Mouse (Mus musculus): ENCODE data around the gene Syn2.

Syn2 gene

DNA sequence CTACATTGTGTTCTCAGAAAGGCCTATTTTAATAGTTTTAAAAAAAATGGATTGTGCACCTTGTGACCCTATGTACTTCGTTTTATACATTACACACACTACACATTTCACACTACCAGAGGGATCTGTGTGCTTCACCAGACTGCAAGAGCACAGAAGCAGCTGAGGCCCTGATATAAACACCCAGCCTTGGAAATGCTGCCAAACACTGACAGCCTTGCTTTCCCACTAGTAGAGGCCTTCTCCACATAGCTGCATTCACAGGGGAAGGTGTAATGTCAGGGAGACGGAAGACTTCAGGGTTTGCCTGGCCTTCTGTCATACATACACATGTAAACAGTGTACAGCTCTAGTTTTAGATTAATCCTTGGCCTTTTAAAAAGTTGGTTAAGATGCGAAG, 120.5 kb downstream of the Syn2 start:
- no peak for TF ChIP-seq GATA4 (IDR thresholded peaks at IDR 0.05; ENCODE audit: insufficient replicate concordance, low read length)

DNA sequence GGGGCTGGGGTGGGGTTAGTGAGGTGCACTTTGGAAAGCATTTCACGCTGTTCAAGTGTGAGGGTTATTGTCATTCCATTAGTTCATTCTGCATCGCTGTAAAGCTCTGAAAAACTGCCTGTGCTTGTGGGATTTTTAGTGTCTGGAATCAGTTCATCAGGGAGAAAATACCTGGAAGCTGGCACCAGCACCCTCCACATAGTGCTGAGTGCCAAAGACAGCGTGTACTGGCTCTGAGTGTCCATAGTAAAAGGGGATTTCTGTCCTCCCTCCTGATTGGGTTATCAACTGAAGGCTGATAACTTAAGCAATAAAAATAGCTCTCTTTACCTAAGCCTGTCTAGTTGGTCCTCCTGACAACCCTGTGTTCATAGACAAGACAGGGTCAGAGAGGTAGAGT, 125.8 kb downstream of the Syn2 start:
- no peak for TF ChIP-seq GATA4 (IDR thresholded peaks at IDR 0.05; ENCODE audit: insufficient replicate concordance, low read length)

DNA sequence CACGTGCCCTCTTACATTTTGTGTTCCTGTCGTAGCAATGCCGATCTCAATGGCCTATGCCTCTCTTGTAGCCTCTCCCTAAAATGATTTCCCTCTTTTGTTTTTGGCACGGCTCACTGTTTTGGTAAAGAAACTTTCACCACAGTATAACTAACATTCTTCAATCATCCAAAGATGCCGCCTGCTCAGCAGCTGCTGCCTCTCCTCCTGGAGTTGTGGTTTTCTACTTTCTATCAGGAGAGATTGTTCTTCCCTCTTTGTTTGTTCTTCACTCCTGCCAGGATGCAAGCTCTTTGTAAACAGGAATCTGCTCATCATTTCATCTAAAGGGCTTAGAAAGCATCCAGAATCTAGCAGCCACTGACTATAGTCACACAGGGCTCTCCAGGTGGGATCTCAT, 132.1 kb downstream of the Syn2 start:
- TF ChIP-seq GATA4 (IDR thresholded peaks at IDR 0.05; ENCODE audit: insufficient replicate concordance, low read length), result no peak

DNA sequence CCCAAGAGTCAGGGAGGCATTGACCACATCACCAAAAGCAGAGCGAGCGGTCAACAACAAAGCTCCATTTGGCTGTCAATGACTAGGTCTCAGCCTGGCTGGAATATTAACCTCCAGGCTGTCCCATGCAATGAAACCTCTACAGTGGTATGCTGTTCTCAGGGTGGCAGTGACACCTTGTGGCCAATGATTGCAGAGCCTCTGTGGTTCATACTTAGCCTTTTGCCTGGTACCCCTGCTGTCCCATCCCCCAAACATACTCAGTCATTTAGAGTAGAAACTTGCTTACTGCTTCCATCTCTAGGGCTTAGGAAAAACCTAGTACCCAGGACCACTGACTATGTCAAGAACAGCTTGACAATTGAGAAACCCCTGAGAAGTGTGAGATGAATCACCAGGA, 133.2 kb downstream of the Syn2 start:
- TF ChIP-seq GATA4 (IDR thresholded peaks at IDR 0.05; ENCODE audit: insufficient replicate concordance, low read length), result no peak

DNA sequence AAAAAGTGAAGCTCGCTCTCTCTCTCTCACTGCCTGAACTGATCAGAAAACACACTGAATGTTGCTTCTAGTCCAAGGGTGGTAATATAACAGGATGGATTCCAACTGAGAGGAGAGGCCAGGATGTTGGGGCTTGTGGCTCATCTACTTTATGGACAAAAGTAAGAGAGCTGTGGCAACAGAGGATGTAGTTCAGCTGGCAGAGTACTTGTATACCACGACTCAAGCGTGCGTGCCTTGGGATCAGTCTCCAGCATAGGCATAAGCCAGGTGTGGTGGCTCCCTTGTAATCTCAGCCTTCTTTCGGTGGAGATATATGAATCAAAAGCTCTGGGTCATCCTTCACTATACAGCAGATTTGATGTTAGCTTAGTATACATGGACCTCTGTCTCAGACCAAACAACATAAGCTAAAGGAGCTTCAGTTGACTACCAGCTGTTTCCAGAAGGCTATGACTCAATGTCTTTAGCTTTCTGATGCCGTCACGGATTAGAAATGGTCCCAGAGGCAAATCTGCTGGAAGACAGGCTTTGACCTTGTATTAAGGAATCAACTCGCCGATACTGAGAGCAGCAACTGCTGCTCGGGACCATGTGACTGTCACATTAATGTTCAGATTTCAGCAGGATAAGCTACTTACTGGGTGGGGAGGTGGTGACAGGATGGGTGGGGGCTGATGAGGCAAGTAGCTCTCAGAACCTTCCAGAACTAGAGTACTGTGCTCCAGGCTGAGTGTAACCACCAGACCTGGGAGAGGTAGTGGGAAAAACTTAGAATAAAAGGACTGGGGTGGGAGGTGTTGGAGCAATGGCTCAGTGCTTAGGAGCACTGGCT, 134.1 kb downstream of the Syn2 start:
- no peak for TF ChIP-seq GATA4 (IDR thresholded peaks at IDR 0.05; ENCODE audit: insufficient replicate concordance, low read length)

DNA sequence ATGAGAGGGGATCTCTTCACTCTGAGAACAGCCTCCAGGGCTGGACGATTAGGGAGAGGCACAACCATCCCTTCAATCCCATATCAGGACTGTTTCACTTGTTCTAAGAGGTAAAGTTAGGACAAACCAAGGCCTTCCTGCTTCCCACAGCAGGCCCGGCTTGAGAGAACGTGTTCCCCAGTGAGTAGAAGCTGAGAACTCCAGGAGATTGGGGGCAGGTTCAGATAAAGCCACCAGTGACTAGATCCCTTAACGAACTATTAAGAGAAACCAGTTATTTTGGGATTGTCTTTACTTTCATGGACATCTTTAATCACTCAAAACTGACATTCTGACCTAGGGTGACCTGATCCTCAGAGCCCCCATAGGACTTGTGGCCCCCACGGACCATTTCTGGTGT, 134.9 kb downstream of the Syn2 start:
- no peak for TF ChIP-seq GATA4 (IDR thresholded peaks at IDR 0.05; ENCODE audit: insufficient replicate concordance, low read length)

DNA sequence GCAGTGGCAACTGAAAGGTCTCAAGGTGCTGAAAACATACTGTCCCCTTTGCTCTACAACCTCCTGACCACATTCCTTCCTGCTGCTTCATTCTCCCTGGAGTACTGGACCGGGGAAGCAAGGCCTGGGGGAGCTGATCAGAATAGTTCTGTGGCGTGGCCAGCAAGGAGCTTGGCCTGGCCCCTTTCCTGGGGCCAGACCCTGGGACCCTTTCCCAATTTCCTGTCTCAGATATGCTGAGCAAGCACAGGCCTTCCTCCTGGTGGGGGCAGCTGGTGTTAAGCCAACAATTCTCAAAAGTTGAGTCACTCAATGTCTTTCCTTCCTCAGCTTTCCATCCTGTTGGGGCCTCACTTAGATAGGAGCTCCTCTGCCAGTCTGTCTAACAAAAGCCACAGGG, 135.4 kb downstream of the Syn2 start:
- no peak for TF ChIP-seq GATA4 (IDR thresholded peaks at IDR 0.05; ENCODE audit: insufficient replicate concordance, low read length)

DNA sequence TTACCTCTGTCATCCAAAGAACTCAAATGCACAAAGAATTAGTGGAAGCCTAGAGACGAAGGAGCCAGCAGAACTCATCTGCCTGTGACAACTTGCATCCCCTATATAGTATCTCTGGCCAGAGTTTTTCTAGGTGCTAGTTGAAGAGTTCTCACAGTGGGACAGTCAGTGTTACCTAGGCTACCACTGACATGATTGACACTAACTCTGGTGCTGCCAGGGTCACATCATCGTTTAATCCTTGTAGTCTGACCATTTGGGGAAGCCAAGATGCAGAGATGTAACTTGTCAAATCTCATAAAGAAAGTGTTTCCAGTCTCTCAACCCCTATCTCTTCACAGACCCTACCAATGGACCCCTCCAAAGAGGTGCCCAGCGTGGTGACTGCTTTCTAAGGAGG, 136.6 kb downstream of the Syn2 start:
- no peak for TF ChIP-seq GATA4 (IDR thresholded peaks at IDR 0.05; ENCODE audit: insufficient replicate concordance, low read length)

DNA sequence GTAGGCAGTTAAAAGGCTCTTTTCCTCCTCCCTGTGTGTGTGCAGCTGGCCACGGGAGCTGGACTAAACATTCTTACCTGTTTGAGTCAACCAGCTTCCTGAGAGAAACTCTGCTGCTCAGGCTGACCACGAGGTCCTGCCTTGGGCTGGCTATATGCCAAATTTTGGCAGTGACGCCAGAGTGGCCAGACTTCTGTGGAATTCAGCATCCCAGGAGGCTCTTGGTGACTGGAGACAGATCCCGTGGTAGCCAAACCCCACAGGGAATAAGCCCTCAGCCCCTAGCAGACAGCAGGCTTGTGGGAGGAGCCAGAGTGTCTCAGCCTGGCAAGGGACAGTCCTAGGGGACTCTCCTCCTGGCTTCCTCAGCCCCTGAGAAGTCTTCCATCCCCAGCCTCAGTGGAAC, 137.2 kb downstream of the Syn2 start:
- TF ChIP-seq GATA4 (IDR thresholded peaks at IDR 0.05; ENCODE audit: insufficient replicate concordance, low read length), result no peak

DNA sequence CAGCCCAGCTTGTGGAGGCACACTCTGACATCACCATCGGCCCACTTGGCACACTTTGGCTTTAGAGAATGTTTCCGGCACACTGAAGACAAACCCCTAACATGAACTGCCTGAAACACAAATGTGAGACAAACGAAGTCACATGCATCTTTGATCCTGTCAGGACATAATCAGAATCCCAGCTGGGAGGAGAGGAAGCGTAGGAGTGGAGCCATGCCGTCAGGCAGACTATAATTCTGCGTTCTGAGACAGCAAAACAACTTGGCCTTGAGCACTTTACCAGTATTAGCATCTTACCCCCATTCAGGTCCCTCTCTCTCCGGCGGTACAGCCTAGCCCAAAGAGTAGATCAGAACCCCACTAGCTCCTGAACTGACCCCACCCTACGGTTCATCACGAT, 138.6 kb downstream of the Syn2 start:
- no peak for TF ChIP-seq GATA4 (IDR thresholded peaks at IDR 0.05; ENCODE audit: insufficient replicate concordance, low read length)

DNA sequence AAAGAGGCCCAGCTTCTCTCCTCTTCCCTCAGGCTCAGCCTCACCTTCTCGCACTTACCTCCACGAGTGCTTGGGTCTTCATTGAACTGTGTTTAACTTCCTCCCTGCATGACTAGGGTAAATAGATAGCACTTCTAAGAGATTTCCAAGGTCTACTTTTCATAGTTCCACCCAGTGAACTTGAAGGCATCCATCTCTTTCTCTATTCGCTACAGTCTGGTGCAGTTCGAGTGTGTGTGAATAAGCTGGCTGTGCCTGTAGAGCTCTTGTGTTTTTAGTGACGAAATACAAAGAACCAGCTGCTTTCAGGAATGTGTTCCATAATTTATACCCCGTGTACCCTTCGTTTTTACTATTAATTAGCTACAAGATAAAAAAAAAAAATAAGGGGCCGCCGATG, 140.0 kb downstream of the Syn2 start:
- no peak for TF ChIP-seq GATA4 (IDR thresholded peaks at IDR 0.05; ENCODE audit: insufficient replicate concordance, low read length)

DNA sequence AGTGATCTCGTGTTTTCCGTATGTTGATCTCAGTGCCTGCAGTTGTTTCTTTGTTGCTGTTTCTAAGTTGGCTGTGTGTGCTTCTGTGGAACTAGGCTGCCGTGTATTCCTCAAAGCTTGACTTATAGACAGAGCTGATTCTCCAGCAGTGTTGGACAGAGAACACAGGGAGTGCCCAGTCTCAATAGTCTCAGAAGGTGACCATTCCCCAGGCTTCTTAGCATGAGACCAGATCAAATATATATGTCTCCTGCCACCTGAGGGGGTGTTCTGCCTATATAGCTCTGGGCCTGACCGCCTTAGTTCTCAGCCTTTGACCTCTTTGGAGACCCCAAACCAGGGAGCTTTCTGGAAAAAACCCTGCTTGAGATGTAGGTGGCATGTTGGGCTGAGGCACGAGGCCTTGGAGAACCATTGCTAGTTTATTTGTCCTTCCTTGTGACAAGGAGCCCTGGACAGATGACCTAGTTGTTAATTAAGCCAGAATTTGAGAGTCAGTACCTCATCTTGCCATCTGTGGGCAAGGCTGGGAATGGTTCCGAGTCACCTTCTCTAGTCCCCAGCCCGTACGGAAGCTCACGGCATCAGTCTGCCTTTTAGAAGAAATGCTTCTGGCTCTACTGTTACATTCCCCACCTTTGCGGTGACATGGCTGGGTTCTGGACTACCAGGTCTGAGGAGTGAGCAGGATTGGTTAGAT, 140.6 kb downstream of the Syn2 start:
- no peak for TF ChIP-seq GATA4 (IDR thresholded peaks at IDR 0.05; ENCODE audit: insufficient replicate concordance, low read length)

DNA sequence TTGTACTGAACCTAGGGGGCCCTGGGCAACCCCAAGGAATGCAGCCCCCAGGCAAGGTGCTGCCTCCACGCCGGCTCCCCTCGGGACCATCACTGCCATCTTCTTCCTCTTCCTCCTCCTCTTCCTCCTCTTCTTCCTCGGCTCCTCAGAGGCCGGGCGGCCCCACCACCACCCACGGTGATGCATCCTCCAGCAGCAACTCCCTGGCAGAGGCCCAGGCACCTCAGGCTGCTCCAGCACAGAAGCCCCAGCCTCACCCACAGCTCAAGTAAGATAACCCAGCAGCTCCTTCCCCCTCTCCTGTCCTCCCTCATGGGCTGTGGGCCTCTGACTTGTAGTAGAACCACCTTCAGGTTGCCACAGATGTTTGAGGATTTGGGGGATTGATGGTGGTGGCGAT, 143.4 kb downstream of the Syn2 start:
- no peak for TF ChIP-seq GATA4 (IDR thresholded peaks at IDR 0.05; ENCODE audit: insufficient replicate concordance, low read length)

DNA sequence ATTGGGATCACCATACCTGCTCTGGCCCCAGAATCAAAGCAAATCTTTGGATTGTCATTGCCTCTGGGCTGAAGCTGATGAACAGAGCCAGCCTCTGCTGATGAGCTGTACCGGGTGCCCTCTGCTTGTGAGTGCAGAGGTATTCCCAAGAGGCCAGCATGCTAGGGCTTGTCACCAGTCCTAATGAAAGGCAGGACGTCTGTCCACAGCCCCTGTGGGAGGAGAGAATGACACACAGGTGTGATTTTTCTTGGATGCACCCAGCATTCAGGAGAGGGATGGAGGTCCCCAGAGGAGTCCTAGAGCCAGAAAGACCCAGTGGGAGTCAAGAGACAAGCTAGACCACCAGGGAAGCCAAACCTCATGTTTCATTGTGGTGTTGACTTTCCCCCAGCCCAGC, 144.9 kb downstream of the Syn2 start:
- no peak for TF ChIP-seq GATA4 (IDR thresholded peaks at IDR 0.05; ENCODE audit: insufficient replicate concordance, low read length)

DNA sequence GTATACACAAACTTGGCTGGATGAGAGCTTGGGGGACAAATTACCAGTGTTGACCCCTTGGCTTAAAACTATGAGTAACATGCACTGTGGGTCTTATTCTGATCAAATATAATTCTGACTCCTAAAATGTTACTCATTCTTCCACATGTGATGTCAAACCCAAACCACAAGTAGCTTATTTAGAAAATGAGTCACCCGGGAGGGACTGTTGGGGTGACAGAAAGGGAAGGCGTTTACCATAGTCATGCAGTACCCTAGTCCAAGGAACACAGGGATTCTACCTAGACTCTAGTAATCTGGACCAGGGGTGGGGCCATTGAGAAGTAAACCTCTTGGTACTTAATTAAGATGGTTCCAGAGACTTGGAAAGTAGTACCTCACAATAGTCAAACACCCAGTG, 149.5 kb downstream of the Syn2 start:
- TF ChIP-seq GATA4 (IDR thresholded peaks at IDR 0.05; ENCODE audit: insufficient replicate concordance, low read length), result no peak

DNA sequence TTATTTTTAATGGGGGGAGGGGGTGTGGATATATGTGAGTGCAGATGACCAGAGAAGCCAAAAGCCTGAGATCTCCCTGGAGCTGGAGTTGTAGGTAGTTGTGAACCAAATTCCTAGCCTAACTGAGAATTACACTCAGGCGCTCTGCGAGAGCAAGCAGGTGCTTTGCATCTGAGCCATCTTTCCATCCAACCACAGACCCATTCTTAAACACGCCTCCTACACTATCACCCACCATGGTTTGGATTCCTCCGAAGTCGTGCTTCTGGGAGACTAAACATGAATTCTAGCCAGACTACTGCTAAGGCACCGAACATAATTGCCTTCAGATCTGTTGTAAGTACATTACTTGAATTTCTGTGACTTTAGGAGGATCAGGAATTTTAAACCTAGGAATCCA, 151.7 kb downstream of the Syn2 start:
- TF ChIP-seq GATA4 (IDR thresholded peaks at IDR 0.05; ENCODE audit: insufficient replicate concordance, low read length), result no peak

DNA sequence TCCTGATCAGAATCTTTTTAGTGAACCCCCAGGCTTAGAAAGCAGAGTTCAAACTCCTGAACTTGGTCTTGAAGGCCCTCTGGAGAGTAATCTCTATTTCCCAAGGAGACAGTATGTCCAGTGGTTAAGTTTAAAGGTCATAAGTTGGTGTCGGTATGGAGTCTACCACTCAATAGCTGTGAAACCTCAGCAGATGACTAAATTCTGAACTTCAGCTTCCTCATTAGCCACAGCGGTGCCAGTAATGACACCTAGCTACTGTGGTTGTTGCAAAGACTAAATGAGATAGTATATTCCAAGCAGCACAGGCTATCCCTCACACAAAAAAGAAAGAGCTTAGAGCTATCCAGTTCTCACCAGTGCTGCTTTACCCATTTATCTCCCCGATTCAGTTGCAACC, 153.5 kb downstream of the Syn2 start:
- no peak for TF ChIP-seq GATA4 (IDR thresholded peaks at IDR 0.05; ENCODE audit: insufficient replicate concordance, low read length)

Measured in liver, adult (tissue).